Mouse (Mus musculus) liver, adult 10 weeks (tissue): ENCODE data around the gene Prr9. TPM values are rescaled to one million over a fixed set of nuclear protein-coding genes. Genes with fewer than 3 reads are reported as not detected.

Experiments
- polyA plus RNA-seq: library from polyadenylated mRNA; stranded (reverse); fragments of 350-450 nt; fragmentation: Illumina TruSeq; extraction: RNeasy Lipid Tissue Mini Kit (QIAGEN cat#74804); gene quantifications from one replicate; pipeline ENCODE4 v1.2.3, GENCODE M21; 2014; ENCODE audit warnings: low read depth, low replicate concordance

Prr9 gene
- not detected for polyA plus RNA-seq

GRCm38 (mm10) chr3:92123847-92124246 is at the start of gene Prr9:
Prr9 (minus strand) TSS chr3:92123947.

DNA sequence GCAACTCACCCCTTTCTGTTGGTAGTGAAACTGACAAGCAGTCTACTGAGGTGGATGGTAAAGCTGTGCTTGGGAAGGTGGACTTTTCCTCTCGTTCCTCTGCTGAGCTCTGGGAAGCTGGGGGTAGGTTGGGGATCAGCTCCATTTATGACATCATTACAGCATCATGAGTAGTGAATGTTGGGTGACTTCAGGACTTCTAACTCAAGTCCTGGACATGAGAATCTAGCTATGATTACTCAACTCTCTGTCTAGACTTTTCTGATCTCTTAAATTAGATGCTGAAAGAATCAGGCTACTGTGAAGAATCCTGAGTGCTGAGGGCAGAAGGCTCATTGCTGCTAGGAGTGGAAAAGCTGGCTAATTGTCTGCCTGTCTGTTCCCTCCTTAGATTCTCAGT is 18.9 kb upstream of the Prr9 start, which contains the start of gene Lelp1:
Gene Lelp1 (minus strand): TSS at position 101 of the 400 bp plus-strand sequence.

GRCm38 (mm10) chr3:92083042-92083441 is 40.7 kb downstream of the Prr9 start, which contains the start of gene Lor:
Lor (minus strand) TSS chr3:92083142.

Other genes with a start within 250 kb of the Prr9 start
- gene Pglyrp3, start 109.4 kb downstream of the Prr9 start, polyA plus RNA-seq, result not detected
- gene Lor, start 40.8 kb downstream of the Prr9 start, polyA plus RNA-seq, result 0.21 TPM
- gene Lelp1, start 18.8 kb upstream of the Prr9 start, polyA plus RNA-seq, result not detected
- not detected for gene Sprr2a1, start 91.9 kb upstream of the Prr9 start, polyA plus RNA-seq
- not detected for gene Sprr2a2, start 92.0 kb upstream of the Prr9 start, polyA plus RNA-seq
- not detected for gene Sprr2a3, start 161.5 kb upstream of the Prr9 start, polyA plus RNA-seq
- not detected for gene Sprr2b, start 192.7 kb upstream of the Prr9 start, polyA plus RNA-seq
- gene Sprr2d, start 215.2 kb upstream of the Prr9 start, polyA plus RNA-seq, result not detected
- not detected for gene Sprr2e, start 228.2 kb upstream of the Prr9 start, polyA plus RNA-seq
- not detected for gene Sprr2f, start 241.2 kb upstream of the Prr9 start, polyA plus RNA-seq